Mouse (Mus musculus) left cerebral cortex, adult 2 months (tissue): ENCODE results near the gene Rps6ka5. TPM values are rescaled to one million over a fixed set of nuclear protein-coding genes. Genes with fewer than 3 reads are reported as not detected.
A peak's percentile ranks its signal among the peaks of the same experiment; 100 is the strongest.

Experiments used
- DNase-seq, 2 experiments: peaks; one replicate each; pipeline ENCODE4 v3.0.0; 2021 to 2022; ENCODE audit warnings: low spot score in 2 of 2, mixed read lengths in 1 of 2; ENCODE audit errors: extremely low spot score in 1 of 2
- H3K27ac ChIP-seq: fragments of 200-600 bp; 2 replicates; pipeline ENCODE4 v1.8.1; 2022
- H3K4me3 ChIP-seq: fragments of 200-600 bp; 2 replicates; pipeline ENCODE4 v1.8.1; 2022
- CTCF ChIP-seq: fragments of 200-600 bp; IDR thresholded peaks from 2 replicates; pipeline ENCODE4 v1.8.1; 2022; ENCODE audit warnings: antibody characterized with exemption, mild to moderate bottlenecking, moderate library complexity
- intact Hi-C: fragments of 180-260 bp; cut with DNase I; formaldehyde crosslinking; loops from one replicate; pipeline ENCODE4 v1.15.1; 2025
- long read RNA-seq, 2 experiments: library from polyadenylated mRNA; stranded (forward); transcript quantifications; one replicate each; pipeline ENCODE4 v2.0.0; 2021; ENCODE audit warnings: borderline mapping rate in 2 of 2
- total RNA-seq, 2 experiments: library from RNA; stranded (reverse); gene quantifications; 2 replicates each; pipeline ENCODE4 v1.2.3; 2021

Rps6ka5 gene
- 10 to 100 TPM; 21.4 to 23.1 TPM for total RNA-seq
- long read RNA-seq, experiment 1, full-length matches to known transcripts = 10 of 16 reads
- long read RNA-seq, experiment 1, partial matches to known transcripts = 2 of 16 reads
- long read RNA-seq, experiment 1, other reads (novel, unspliced or antisense) = 4 of 16 reads
- long read RNA-seq, experiment 2, full-length matches to known transcripts = 10 of 18 reads
- long read RNA-seq, experiment 2, partial matches to known transcripts = 1 of 18 reads
- long read RNA-seq, experiment 2, other reads (novel, unspliced or antisense) = 7 of 18 reads

DNA sequence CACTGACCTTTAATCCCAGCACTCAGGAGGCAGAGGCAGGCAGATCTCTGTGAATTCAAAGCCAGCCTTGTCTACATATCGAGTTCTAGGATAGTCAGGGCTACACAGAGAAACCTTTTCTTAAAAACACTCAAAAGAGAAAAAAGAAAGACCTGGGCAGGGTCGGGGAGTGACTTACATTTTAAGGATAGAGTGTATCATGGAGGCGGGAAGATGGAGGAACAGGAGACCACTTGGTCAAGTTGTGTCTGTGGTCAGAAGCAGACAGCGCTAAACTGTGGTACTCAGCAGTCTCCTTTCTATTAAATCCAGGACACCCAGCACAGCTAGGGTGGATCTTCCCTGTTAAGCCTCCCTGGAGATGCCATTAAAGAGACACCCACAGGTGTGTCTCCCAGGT lies at the start of gene Rps6ka5:
TSS of gene Rps6ka5 (minus strand) at position 333 of the 400 bp plus-strand sequence.
- no peak within 1 kb of the TSS for H3K27ac ChIP-seq
- H3K4me3 ChIP-seq = no peak within 1 kb of the TSS
- no peak for TF ChIP-seq CTCF
- no peak for DNase-seq
- intact Hi-C loops = loop anchor here (5.0 kb wide), 1 partner anchor 36 kb away; no protein-coding TSS in a partner anchor

DNA sequence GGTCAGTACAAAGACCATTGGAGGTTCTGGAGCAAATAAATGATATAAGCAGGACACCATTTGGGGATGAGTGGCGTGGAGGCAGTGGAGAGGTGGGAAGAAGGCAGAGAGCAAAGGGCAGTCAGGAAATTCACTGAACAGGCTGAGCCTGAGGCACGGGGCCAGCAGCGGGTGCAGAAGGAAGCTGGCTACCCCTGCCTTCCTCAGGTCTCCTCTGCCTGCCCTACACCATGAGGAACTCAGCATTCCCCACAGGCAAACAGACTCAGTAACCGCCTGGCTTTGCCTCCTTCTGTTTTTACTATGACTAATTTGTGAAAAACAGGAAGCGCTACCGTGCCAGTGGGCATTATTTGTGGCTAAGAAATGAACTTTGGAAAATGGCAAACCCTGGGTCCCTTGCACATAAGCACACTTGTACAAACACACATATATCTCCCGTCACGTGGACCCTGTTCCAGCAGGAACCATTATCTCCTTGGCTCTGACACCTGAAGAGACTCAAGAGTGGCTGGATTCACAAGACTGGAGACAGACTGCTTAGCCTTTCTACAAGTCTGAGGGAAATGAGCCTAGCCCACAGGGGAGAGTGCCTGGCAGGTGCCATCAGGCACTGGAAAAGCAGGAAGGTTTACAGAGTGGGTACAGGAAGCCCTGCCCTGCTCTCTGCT lies 49.3 kb upstream of the Rps6ka5 start:
- no peak for DNase-seq
- intact Hi-C loops = loop anchor here (5.0 kb wide), 1 partner anchor 61 kb away; no protein-coding TSS in a partner anchor
- Histone ChIP-seq H3K4me3 (no peak overlapping the region), H3K27ac (no peak overlapping the region)
- TF ChIP-seq CTCF = no peak

DNA sequence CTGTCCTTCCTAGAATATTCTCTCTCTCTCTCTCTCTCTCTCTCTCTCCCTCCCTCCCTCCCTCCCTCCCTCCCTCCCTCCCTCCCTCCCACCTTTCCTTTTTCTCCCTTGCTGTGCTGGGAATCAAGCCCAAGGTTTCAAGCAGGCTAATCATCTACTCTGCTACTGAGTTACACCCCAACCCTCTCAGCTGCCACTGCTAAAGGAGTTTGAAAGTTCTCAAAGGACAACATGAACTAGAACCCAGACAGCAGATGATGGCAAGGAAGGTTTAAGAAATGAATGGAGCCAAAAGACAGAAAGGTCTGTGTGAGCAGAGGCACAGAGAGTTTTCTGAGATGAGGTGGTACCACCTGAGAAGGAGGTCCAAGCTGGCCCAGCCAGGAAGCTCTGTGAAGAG lies 48.5 kb upstream of the Rps6ka5 start:
- Histone ChIP-seq H3K4me3 (no peak overlapping the region), H3K27ac (no peak overlapping the region)
- intact Hi-C loops = loop anchor here (5.0 kb wide), 1 partner anchor 62 kb away; no protein-coding TSS in a partner anchor
- DNase-seq = no peak
- no peak for TF ChIP-seq CTCF

DNA sequence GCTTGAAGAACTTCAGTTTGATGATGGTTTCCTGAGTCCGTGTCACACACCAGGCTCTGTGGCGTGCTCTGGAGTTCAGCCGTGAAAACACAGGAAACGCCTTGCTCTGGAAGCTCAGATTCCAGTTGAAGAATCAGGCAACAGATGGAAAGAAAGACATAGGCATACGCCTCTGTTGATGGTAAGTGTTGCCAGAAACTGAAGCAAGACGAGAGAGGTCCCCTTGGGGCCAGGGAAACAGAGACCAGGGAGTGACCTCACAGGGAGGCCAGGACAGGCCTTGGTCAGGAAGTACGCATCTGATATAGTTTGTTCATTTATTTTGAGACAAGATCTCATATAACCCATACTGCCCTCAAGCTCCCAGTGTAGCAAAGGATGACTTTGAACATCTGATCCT lies 48.0 kb upstream of the Rps6ka5 start:
- no peak overlapping the region for H3K27ac ChIP-seq
- intact Hi-C loops = loop anchor here (5.0 kb wide), 1 partner anchor 63 kb away; no protein-coding TSS in a partner anchor
- no peak for TF ChIP-seq CTCF

DNA sequence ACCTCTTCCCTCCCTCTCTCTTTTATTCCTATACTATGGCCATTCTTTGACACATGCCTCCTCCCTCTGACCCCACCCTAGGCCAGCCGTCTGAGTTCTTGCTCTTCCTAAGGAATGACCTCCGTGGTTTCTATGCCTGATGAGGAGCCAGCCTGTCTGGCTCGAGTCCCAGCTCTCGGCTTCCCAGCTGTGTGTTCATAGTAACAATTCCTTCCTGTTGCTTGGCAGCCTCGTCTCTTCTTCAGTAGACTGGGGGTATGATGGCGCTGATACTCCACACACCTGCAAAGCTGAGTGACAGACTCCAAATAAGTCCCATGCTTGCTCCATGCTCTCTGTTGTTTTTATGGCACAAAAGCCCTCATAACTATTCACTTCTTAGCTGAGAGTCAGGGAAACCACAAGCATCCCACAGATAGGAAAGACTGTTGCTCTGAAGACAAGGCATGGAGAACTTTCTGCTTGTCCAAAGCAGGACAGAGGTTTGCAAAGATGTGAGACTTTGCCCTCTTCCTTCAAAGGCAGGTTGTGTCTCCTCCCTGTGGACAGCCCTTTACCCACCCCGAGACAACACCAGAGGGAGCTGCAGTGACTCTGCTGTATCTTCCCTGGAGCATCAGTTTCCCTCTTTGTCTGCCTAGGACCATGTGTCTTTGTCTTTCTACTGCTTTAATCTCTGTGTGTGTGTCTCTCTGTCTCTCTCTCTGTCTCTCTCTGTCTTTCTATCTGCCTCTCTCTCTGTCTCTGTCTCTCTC lies 45.6 kb upstream of the Rps6ka5 start:
- intact Hi-C loops = no loop called here
- peak; percentile 25 to 57 for DNase-seq

More for the DNA sequence above, 48.0 kb upstream of the Rps6ka5 start:
- H3K4me3 ChIP-seq = no peak overlapping the region
- DNase-seq = no peak

DNA sequence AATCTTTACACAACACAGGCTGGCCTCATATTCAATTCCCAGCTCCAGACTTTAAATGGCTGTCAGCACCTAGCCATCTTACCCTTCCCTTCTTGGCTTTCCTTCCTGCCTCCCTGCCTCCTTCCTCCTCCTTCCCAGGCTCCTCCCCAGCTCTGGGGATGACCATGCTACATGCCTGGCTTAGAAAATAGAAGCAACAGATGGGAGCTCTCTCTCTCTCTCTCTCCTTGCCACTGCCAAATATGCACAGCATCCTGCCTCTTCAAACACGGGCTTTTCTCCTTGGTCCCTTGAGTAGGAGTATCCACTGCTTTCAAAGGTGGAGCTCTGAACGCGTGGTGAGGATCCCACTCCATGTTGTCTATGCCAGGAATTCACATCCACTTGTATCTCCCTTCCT lies 44.0 kb upstream of the Rps6ka5 start:
- DNase-seq = peak in 1 of 2 experiments; percentile 14

More for the DNA sequence above, 45.6 kb upstream of the Rps6ka5 start:
- TF ChIP-seq CTCF = peak; percentile 35
- H3K4me3 ChIP-seq = no peak overlapping the region
- no peak overlapping the region for H3K27ac ChIP-seq

DNA sequence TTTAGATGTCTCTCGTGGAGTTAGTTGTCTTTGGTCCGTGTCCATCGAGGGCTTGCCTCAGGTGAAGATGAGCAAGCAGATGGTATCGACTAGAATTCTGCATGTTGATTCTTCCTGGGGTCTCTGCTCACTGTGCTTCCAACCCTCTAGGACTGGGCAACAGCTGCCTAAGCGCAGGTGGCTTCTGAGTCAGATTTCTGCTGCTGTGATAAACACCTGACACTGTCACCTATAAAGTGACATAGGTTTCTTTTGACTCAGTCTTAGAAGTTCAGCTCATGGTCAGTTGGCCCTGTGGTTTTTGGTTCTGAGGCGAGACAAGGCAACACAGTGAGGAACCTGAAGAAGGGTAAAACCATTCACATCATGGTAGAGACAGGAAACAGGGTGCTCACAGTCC lies 43.1 kb upstream of the Rps6ka5 start:
- H3K27ac ChIP-seq = no peak overlapping the region
- DNase-seq = no peak
- intact Hi-C loops = no loop called here
- no peak for TF ChIP-seq CTCF
- no peak overlapping the region for H3K4me3 ChIP-seq

More for the DNA sequence above, 44.0 kb upstream of the Rps6ka5 start:
- no peak overlapping the region for H3K27ac ChIP-seq
- no peak overlapping the region for H3K4me3 ChIP-seq
- TF ChIP-seq CTCF = no peak
- intact Hi-C loops = no loop called here

DNA sequence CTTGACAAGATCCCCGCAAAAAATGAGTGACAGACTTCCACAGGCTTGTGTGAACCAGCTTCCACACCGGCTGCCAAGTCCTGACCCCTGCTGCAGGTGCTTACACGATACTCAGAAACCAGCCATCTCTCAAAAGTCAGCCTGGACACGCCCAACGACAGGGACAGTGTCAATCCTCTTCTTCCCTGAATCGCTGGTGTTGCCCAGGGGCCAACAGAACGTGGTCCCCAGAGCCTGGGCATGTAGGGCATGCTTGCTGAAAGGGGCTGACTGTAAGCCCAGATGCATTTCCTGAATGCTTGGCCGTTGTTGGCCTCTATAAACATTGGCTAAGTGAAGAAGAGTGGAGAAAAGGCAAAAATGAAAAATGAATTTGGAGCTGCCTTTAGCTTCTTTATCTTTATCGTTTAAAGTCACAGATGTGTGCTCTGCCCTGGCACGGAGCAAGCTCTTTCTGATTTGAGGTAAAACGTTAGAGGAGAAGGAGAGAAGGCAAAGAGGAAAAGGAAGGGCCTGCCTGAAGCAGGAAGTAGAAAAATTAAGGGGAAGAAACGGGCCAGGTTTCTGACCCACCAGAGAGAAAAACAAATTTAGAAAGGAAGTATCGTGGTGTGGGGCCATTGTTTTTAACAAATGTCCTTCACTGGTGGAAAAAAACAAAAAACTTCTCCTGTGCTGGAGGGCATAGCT lies 37.7 kb upstream of the Rps6ka5 start:
- Histone ChIP-seq H3K27ac (peak overlapping the region; percentile 50; the same call in 1 of the 2 replicates), H3K4me3 (no peak overlapping the region)
- no peak for TF ChIP-seq CTCF
- intact Hi-C loops = loop anchor here (5.0 kb wide), 1 partner anchor 37 kb away; the partner anchor contains the start of gene Rps6ka5
- DNase-seq = no peak

DNA sequence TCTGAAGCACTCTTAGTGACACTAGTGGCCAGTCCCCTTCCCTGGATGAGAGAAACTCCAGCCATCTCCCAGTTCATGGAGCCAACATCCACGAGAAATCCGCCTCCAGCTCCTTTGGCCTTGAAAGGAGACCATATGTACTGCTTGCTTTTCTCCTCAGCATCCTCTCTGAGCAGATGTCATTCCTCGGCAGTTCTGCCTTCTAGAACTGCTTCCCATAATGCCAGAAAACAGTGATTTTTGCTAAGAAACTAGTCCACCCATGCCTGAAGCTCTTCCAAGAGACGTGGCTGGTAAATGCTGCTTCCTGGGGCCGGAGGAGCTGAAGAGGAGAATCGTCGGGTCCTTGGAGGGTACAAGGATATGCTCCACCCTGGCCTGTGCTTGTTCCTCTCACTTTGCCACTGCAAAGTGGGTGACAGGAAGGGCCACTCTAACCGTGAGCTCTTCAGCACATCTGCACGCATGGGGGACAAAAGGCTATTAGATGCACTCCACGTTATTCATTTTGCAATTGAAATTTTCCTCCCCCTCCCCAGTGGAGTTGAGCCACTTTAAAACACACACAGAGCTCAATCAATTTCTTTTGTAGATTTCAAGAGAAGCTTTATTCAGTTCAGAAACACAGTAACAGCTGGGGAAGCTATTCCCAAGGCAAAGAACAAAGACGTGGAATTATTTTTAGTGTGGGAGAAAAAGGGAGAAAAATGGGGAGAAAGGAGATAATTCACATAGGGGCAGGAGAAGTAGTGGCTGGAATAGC lies 36.1 kb upstream of the Rps6ka5 start:
- intact Hi-C loops = loop anchor here (5.0 kb wide), 1 partner anchor 36 kb away; the partner anchor contains the start of gene Rps6ka5
- no peak overlapping the region for H3K4me3 ChIP-seq
- DNase-seq = peak in 1 of 2 experiments; percentile 26
- peak overlapping the region; percentile 81 for H3K27ac ChIP-seq
- no peak for TF ChIP-seq CTCF

DNA sequence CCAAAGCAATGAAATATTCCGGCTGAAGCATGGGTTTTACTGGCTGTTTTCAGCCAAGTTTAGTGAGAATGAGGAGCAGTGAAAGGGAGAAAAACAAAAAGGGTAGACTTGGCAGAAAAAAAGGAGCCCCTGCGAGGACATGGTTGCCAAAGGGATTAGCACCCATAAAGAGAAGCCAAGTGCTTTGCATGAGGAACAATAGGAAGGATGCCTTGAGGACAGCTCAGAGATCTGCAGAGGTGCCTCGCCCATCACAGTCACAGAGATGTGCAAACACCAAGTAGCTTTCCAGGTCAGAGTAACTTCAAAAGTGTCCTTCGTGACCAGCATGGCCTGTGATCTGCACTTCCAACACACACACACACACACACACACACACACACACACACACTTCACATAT lies 30.6 kb upstream of the Rps6ka5 start:
- H3K4me3 ChIP-seq = no peak overlapping the region
- intact Hi-C loops = no loop called here
- TF ChIP-seq CTCF = no peak
- no peak for DNase-seq
- H3K27ac ChIP-seq = no peak overlapping the region

DNA sequence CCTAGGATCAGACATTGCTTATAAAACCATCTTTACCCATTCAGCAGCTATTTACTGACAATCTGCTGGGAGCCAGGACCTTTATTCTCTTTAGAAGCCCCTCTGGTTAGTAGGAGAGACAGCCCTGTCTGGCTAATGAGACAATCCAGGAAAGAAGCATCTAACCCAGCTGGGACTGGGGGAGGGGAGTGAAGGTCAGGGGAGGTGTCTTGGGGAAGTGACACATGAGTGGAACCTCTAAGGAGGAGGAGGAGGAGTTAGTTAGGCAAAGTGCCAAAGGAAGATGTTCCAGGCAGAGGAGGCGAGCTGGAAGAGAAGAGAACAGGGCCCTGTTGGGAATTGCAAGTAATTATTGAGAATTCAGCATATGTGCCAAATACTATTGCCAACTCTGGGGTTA lies 26.9 kb upstream of the Rps6ka5 start:
- intact Hi-C loops = no loop called here

More for the DNA sequence above, 26.9 kb upstream of the Rps6ka5 start:
- no peak for TF ChIP-seq CTCF
- DNase-seq = no peak
- no peak overlapping the region for H3K27ac ChIP-seq
- H3K4me3 ChIP-seq = no peak overlapping the region
